Mouse (Mus musculus) kidney, adult 9 months (tissue): Measurements from ENCODE around the gene Olfr715b.
"Not testable (repeated sequence)": the region's sequence is repeated elsewhere in the genome, so short reads cannot be mapped to it uniquely, and the experiment has no call there.

Experiments
- DNase-seq: peaks from one replicate; pipeline ENCODE4 v3.0.0; 2022

Olfr715b gene

GRCm38 (mm10) chr7:107110269-107110668 lies at the start of gene Olfr715b:
Olfr715b (minus strand) TSS chr7:107110369.
- not testable (repeated sequence) for DNase-seq

DNA sequence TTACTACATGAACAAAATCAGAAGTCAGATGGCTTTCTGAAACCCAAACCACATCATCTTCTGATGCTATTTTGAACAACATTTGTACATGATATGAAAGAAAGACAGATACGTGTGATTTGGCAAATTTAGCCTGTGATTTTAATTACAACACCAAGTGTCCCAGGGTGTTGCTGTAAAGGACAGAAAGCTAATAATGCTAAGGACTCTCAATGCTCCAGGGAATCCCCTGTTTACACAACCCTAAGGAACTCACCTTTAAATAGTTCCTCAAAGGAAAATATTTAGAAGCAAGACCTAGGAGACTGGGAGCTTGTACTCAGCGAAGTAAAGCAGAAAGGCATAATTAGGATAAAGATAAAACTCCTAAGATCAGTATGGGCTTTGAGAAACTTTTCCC lies 27.9 kb upstream of the Olfr715b start, which contains the start of gene Olfr716:
TSS of gene Olfr716 (plus strand) at position 301 of the 400 bp plus-strand sequence.
- DNase-seq, result not testable (repeated sequence)

DNA sequence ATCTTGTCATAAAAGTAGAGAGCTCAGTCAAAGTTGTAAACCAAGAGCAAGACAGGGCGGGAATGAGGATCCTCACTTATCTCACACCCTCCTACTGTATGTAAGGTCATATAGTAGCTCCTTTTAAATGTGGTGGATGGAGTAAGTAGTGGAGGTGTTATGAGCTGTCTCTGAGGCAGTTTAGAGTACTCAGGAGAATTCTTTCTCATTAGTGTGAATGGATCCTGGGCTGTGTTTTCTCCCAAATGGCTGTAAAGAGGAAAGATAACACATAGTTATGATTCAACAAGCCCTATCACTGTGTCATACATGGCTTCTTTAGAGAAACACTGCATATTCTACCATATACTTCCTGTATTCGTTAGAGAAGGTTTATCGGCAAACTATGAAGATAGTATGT lies 20.8 kb upstream of the Olfr715b start, which contains the start of gene Olfr715:
TSS of gene Olfr715 (minus strand) at position 101 of the 400 bp plus-strand sequence.
- DNase-seq, result not testable (repeated sequence)

DNA sequence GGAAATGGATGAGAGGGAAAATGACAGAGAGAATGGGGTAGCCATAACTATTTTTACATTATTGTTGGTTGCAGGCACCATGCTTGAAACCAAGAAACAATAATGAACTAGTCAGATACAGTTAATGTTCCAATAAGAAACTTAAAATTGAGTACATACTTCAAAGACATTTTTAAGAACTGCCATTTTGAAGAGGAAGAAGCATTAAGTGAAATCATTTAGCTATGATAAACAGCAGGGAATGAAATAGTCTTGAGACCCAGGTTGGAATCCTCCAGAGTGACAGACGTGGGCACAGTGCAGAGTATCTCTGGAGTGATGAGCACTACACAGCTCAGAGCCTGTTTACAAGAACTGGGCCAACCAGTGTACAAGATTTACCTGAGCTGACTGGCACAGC lies 17.2 kb downstream of the Olfr715b start, which contains the start of gene Olfr17:
TSS of gene Olfr17 (plus strand) at position 301 of the 400 bp plus-strand sequence.
- no peak for DNase-seq

- no peak for DNase-seq
Observed at GRCm38 (mm10) chr7:107070681-107071080, 39.5 kb downstream of the Olfr715b start, which contains the start of gene Olfr714. Olfr714 (plus strand) TSS chr7:107070981.
